Mouse (Mus musculus) T-helper 17 cell (primary cell): ENCODE measurements around the gene Traf1.

Source experiments
- in situ Hi-C, 2 experiments: fragments of 300-600 bp; cut with MboI, MseI; formaldehyde crosslinking; loops; 1 replicate in 1 of 2; 2 replicates in 1 of 2; pipeline ENCODE4 v1.15.1; 2025; ENCODE audit warnings: high pct_unique_total_duplicates in 2 of 2

Gene Traf1

GRCm38 (mm10) chr2:34961481-34962036, at the start of gene Traf1:
Gene Traf1, minus strand, starts transcription at chr2:34961772.
- in situ Hi-C loops, result loop anchor here in 1 of 2 experiments (10.0 kb wide), 1 partner anchor 1997 kb away; the partner anchor contains the start of genes Lrsam1 and Rpl12

GRCm38 (mm10) chr2:34998956-34999355, 37.4 kb upstream of the Traf1 start:
- in situ Hi-C loops, result no loop called here

- in situ Hi-C loops, result no loop called here
Measured at GRCm38 (mm10) chr2:34996506-34996905, 34.9 kb upstream of the Traf1 start.

GRCm38 (mm10) chr2:34993696-34994356, 32.3 kb upstream of the Traf1 start:
- in situ Hi-C loops, result no loop called here

GRCm38 (mm10) chr2:34992729-34993695, 31.4 kb upstream of the Traf1 start:
- in situ Hi-C loops, result no loop called here

- in situ Hi-C loops, result no loop called here
Measured at GRCm38 (mm10) chr2:34991966-34992365, 30.4 kb upstream of the Traf1 start.

- in situ Hi-C loops, result loop anchor here in 1 of 2 experiments (5.0 kb wide), 1 partner anchor 38 kb away; no protein-coding TSS in a partner anchor
Measured at GRCm38 (mm10) chr2:34989749-34990148, 28.2 kb upstream of the Traf1 start.

- in situ Hi-C loops, result loop anchor here in 1 of 2 experiments (5.0 kb wide), 1 partner anchor 40 kb away; no protein-coding TSS in a partner anchor
Measured at GRCm38 (mm10) chr2:34987595-34987994, 26.0 kb upstream of the Traf1 start.

GRCm38 (mm10) chr2:34984885-34985284, 23.3 kb upstream of the Traf1 start:
- in situ Hi-C loops, result loop anchor here in 1 of 2 experiments (5.0 kb wide), 1 partner anchor 42 kb away; no protein-coding TSS in a partner anchor

- in situ Hi-C loops, result no loop called here
Measured at GRCm38 (mm10) chr2:34982906-34983698, 21.5 kb upstream of the Traf1 start.

GRCm38 (mm10) chr2:34982096-34982724, 20.6 kb upstream of the Traf1 start:
- in situ Hi-C loops, result no loop called here

GRCm38 (mm10) chr2:34979459-34980011, 18.0 kb upstream of the Traf1 start:
- in situ Hi-C loops, result no loop called here

GRCm38 (mm10) chr2:34978226-34978625, 16.7 kb upstream of the Traf1 start:
- in situ Hi-C loops, result no loop called here

GRCm38 (mm10) chr2:34976945-34977658, 15.5 kb upstream of the Traf1 start:
- in situ Hi-C loops, result no loop called here

- in situ Hi-C loops, result no loop called here
Measured at GRCm38 (mm10) chr2:34976447-34976846, 14.9 kb upstream of the Traf1 start.

GRCm38 (mm10) chr2:34973087-34973486, 11.5 kb upstream of the Traf1 start:
- in situ Hi-C loops, result no loop called here

GRCm38 (mm10) chr2:34971080-34971888, 9.7 kb upstream of the Traf1 start:
- in situ Hi-C loops, result no loop called here

GRCm38 (mm10) chr2:34970092-34970750, 8.6 kb upstream of the Traf1 start:
- in situ Hi-C loops, result no loop called here
